Mouse (Mus musculus): ENCODE measurements around the gene Midn. TPM values are rescaled to one million over a fixed set of nuclear protein-coding genes. Genes with fewer than 3 reads are reported as not detected.

Gene Midn
- polyA plus RNA-seq, 1 experiment from 2014 or later, result 18.6 TPM

GRCm38 (mm10) chr10:80190491-80191051 lies 42.5 kb downstream of the Midn start:
- no peaks in the 10 kb centered on the region for H3K36me3 ChIP-seq (ENCODE audit: insufficient read depth, low read length)
- no peak overlapping the region for H3K27ac ChIP-seq
- ATAC-seq (replicated peaks; ENCODE audit: low FRiP score, low read depth) (no peak; the same call in 1 of the 2 replicates), DNase-seq (ENCODE audit: low spot score) (no peak)
- H3K4me3 ChIP-seq (replicated peaks; ENCODE audit: low read depth, low read length), result peak overlapping the region; percentile 39
- H3K4me1 ChIP-seq (replicated peaks; ENCODE audit: insufficient read depth, low read length), result no peaks in the 10 kb centered on the region
- H3K9ac ChIP-seq (ENCODE audit: low read depth, low read length), result peak overlapping the region; percentile 50; the same call in 1 of the 2 replicates
- WGBS, result 1% methylated on average over 48 of the region's 48 CpGs
- H3K9me3 ChIP-seq (replicated peaks; ENCODE audit: low read length), result no peaks in the 10 kb centered on the region
- H3K4me2 ChIP-seq (ENCODE audit: low read length), result peak overlapping the region; percentile 72
- TF ChIP-seq CTCF (IDR thresholded peaks at IDR 0.05; ENCODE audit: low read depth), result no peak
- peaks cover 13% of the 10 kb centered on the region for H3K27me3 ChIP-seq (ENCODE audit: insufficient read depth, low read length)

GRCm38 (mm10) chr10:80193976-80194375 lies 45.9 kb downstream of the Midn start:
- no peak overlapping the region for H3K4me2 ChIP-seq (ENCODE audit: low read length)
- H3K27me3 ChIP-seq (ENCODE audit: insufficient read depth, low read length), result peaks cover 13% of the 10 kb centered on the region
- no peaks in the 10 kb centered on the region for H3K4me1 ChIP-seq (replicated peaks; ENCODE audit: insufficient read depth, low read length)
- no peak for TF ChIP-seq CTCF (IDR thresholded peaks at IDR 0.05; ENCODE audit: low read depth)
- DNase-seq (ENCODE audit: low spot score), result no peak
- no peak overlapping the region for H3K27ac ChIP-seq
- no peaks in the 10 kb centered on the region for H3K9me3 ChIP-seq (replicated peaks; ENCODE audit: low read length)
- 82% methylated on average over 6 of the region's 6 CpGs for WGBS
- no peak overlapping the region for H3K9ac ChIP-seq (ENCODE audit: low read depth, low read length)
- ATAC-seq (replicated peaks; ENCODE audit: low FRiP score, low read depth), result no peak
- H3K36me3 ChIP-seq (ENCODE audit: insufficient read depth, low read length), result no peaks in the 10 kb centered on the region
- no peak overlapping the region for H3K4me3 ChIP-seq (replicated peaks; ENCODE audit: low read depth, low read length)

- Histone ChIP-seq H3K4me3 (replicated peaks; ENCODE audit: low read depth, low read length) (no peak overlapping the region), H3K4me2 (ENCODE audit: low read length) (no peak overlapping the region), H3K36me3 (ENCODE audit: insufficient read depth, low read length) (no peaks in the 10 kb centered on the region), H3K9me3 (replicated peaks; ENCODE audit: low read length) (no peaks in the 10 kb centered on the region), H3K9ac (ENCODE audit: low read depth, low read length) (no peak overlapping the region), H3K27ac (no peak overlapping the region), H3K27me3 (ENCODE audit: insufficient read depth, low read length) (peaks cover 13% of the 10 kb centered on the region), H3K4me1 (replicated peaks; ENCODE audit: insufficient read depth, low read length) (no peaks in the 10 kb centered on the region)
- TF ChIP-seq CTCF (IDR thresholded peaks at IDR 0.05; ENCODE audit: low read depth), result no peak
- ATAC-seq (replicated peaks; ENCODE audit: low FRiP score, low read depth) (no peak), DNase-seq (ENCODE audit: low spot score) (no peak)
- 69% methylated on average over 8 of the region's 8 CpGs for WGBS
Measured at GRCm38 (mm10) chr10:80194441-80194840, 46.4 kb downstream of the Midn start.

- no peak for ATAC-seq (replicated peaks; ENCODE audit: low FRiP score, low read depth)
- H3K4me2 ChIP-seq (ENCODE audit: low read length), result no peak overlapping the region
- no peak overlapping the region for H3K4me3 ChIP-seq (replicated peaks; ENCODE audit: low read depth, low read length)
- H3K9me3 ChIP-seq (replicated peaks; ENCODE audit: low read length), result no peaks in the 10 kb centered on the region
- no peak overlapping the region for H3K27ac ChIP-seq
- no peak for DNase-seq (ENCODE audit: low spot score)
- no peaks in the 10 kb centered on the region for H3K27me3 ChIP-seq (ENCODE audit: insufficient read depth, low read length)
- no peak for TF ChIP-seq CTCF (IDR thresholded peaks at IDR 0.05; ENCODE audit: low read depth)
- no peaks in the 10 kb centered on the region for H3K36me3 ChIP-seq (ENCODE audit: insufficient read depth, low read length)
- no peaks in the 10 kb centered on the region for H3K4me1 ChIP-seq (replicated peaks; ENCODE audit: insufficient read depth, low read length)
- no peak overlapping the region for H3K9ac ChIP-seq (ENCODE audit: low read depth, low read length)
- WGBS, result 94% methylated on average over 1 of the region's 1 CpGs
Measured at GRCm38 (mm10) chr10:80196167-80196566, 48.1 kb downstream of the Midn start.

- H3K4me2 ChIP-seq (ENCODE audit: low read length), result no peak overlapping the region
- H3K27ac ChIP-seq, result no peak overlapping the region
- no peak overlapping the region for H3K9ac ChIP-seq (ENCODE audit: low read depth, low read length)
- no peak for TF ChIP-seq CTCF (IDR thresholded peaks at IDR 0.05; ENCODE audit: low read depth)
- H3K4me1 ChIP-seq (replicated peaks; ENCODE audit: insufficient read depth, low read length), result no peaks in the 10 kb centered on the region
- no peaks in the 10 kb centered on the region for H3K9me3 ChIP-seq (replicated peaks; ENCODE audit: low read length)
- H3K4me3 ChIP-seq (replicated peaks; ENCODE audit: low read depth, low read length), result no peak overlapping the region
- peak; percentile 42; the same call in 1 of the 2 replicates for ATAC-seq (replicated peaks; ENCODE audit: low FRiP score, low read depth)
- no peak for DNase-seq (ENCODE audit: low spot score)
- no peaks in the 10 kb centered on the region for H3K27me3 ChIP-seq (ENCODE audit: insufficient read depth, low read length)
- WGBS, result 59% methylated on average over 31 of the region's 33 CpGs
- no peaks in the 10 kb centered on the region for H3K36me3 ChIP-seq (ENCODE audit: insufficient read depth, low read length)
Measured at GRCm38 (mm10) chr10:80196778-80197581, 48.9 kb downstream of the Midn start.

GRCm38 (mm10) chr10:80199440-80200008 lies 51.5 kb downstream of the Midn start:
- H3K9me3 ChIP-seq (replicated peaks; ENCODE audit: low read length), result no peaks in the 10 kb centered on the region
- no peaks in the 10 kb centered on the region for H3K27me3 ChIP-seq (ENCODE audit: insufficient read depth, low read length)
- H3K4me3 ChIP-seq (replicated peaks; ENCODE audit: low read depth, low read length), result no peak overlapping the region
- DNase-seq (ENCODE audit: low spot score) (peak; percentile 93), ATAC-seq (replicated peaks; ENCODE audit: low FRiP score, low read depth) (peak; percentile 80; the same call in 1 of the 2 replicates)
- TF ChIP-seq CTCF (IDR thresholded peaks at IDR 0.05; ENCODE audit: low read depth), result peak; percentile 94
- no peak overlapping the region for H3K9ac ChIP-seq (ENCODE audit: low read depth, low read length)
- H3K27ac ChIP-seq, result no peak overlapping the region
- WGBS, result 52% methylated on average over 3 of the region's 3 CpGs
- H3K4me1 ChIP-seq (replicated peaks; ENCODE audit: insufficient read depth, low read length), result no peaks in the 10 kb centered on the region
- H3K36me3 ChIP-seq (ENCODE audit: insufficient read depth, low read length), result no peaks in the 10 kb centered on the region
- no peak overlapping the region for H3K4me2 ChIP-seq (ENCODE audit: low read length)

Data from kidney, postnatal 0 days (tissue).